ENCODE assay signal across 8 mouse cellular contexts in genomic region chr2:53382348-53382747, GRCm38 (mm10).
DNase-seq lines count a peak whose midpoint lies in the region; ATAC-seq lines count a peak whose summit lies in the region.
"Had no signal": no experiment of that assay in that cellular context is flagged by ENCODE, and none has a peak within 500 bp of the region (broad histone marks: within the 10 kb centered on the region; RNA-seq: fewer than 3 reads in every experiment).

No protein-coding gene starts in this region.

- no peaks in the 10 kb centered on the region for H3K27me3 ChIP-seq in embryonic facial prominence, embryonic 14.5 days (replicated peaks; ENCODE audit: control insufficient read depth, insufficient read depth, low read length)
- peaks cover 3% of the 10 kb centered on the region; the same call in 1 of the 2 replicates for H3K27me3 ChIP-seq in hindbrain, embryonic 13.5 days

- no peak overlapping the region for H3K9ac ChIP-seq in embryonic facial prominence, embryonic 14.5 days (ENCODE audit: low read depth, low read length)
- H3K9ac ChIP-seq in hindbrain, embryonic 13.5 days = no peak overlapping the region

- DNase-seq in left cerebral cortex, postnatal 14 days (ENCODE audit: low spot score in 2 of 2) = peak; percentile 13 to 37
- no peak for DNase-seq in left cerebral cortex, adult 18-20 months (ENCODE audit: low spot score in 2 of 2)
- DNase-seq in embryonic facial prominence, embryonic 14.5 days (ENCODE audit: low spot score) = peak; percentile 53
- DNase-seq in lung, postnatal 4 days = peak; percentile 27 to 43
- no peak for DNase-seq in natural killer cell, adult 2 months (ENCODE audit: low spot score in 2 of 2)
- DNase-seq in cerebellum, adult 18-20 months = no peak
- DNase-seq: thymus, postnatal 36 days had no signal

- WGBS in embryonic facial prominence, embryonic 14.5 days = 12% methylated on average over 1 of the region's 1 CpGs
- 0% methylated on average over 1 of the region's 1 CpGs for WGBS in hindbrain, embryonic 13.5 days

- H3K4me3 ChIP-seq in embryonic facial prominence, embryonic 14.5 days (ENCODE audit: low read depth, low read length) = no peak overlapping the region
- no peak overlapping the region for H3K4me3 ChIP-seq in hindbrain, embryonic 13.5 days

- H3K9me3 ChIP-seq in embryonic facial prominence, embryonic 14.5 days (ENCODE audit: control insufficient read depth, low read length) = no peaks in the 10 kb centered on the region
- no peaks in the 10 kb centered on the region for H3K9me3 ChIP-seq in hindbrain, embryonic 13.5 days

- H3K36me3 ChIP-seq in embryonic facial prominence, embryonic 14.5 days (ENCODE audit: control insufficient read depth, insufficient read depth, low read length) = no peaks in the 10 kb centered on the region
- no peaks in the 10 kb centered on the region for H3K36me3 ChIP-seq in hindbrain, embryonic 13.5 days

- intact Hi-C loops in left cerebral cortex, postnatal 14 days (cut with DNase I) = no loop called here

- no peak overlapping the region for H3K4me2 ChIP-seq in embryonic facial prominence, embryonic 14.5 days (ENCODE audit: low read depth, low read length)
- no peak overlapping the region for H3K4me2 ChIP-seq in hindbrain, embryonic 13.5 days

- no peaks in the 10 kb centered on the region for H3K4me1 ChIP-seq in embryonic facial prominence, embryonic 14.5 days (ENCODE audit: control insufficient read depth, insufficient read depth, low read length)
- peaks cover 14% of the 10 kb centered on the region; the same call in 1 of the 2 replicates for H3K4me1 ChIP-seq in hindbrain, embryonic 13.5 days (replicated peaks)

- H3K27ac ChIP-seq in embryonic facial prominence, embryonic 14.5 days (replicated peaks; ENCODE audit: low read depth, low read length) = no peak overlapping the region
- H3K27ac ChIP-seq in hindbrain, embryonic 13.5 days = no peak overlapping the region

- no peak for ATAC-seq in embryonic facial prominence, embryonic 14.5 days (ENCODE audit: low read depth)
- 0 out of 2 replicates have a peak, but pooled peaks have one; percentile 32 for ATAC-seq in hindbrain, embryonic 13.5 days (ENCODE audit: low FRiP score)

Comparison
In these comparisons a context has a peak if more than half of its experiments do, and no peak if none do; other contexts are left out.
1. DNase-seq: peak in left cerebral cortex, postnatal 14 days (2 of 2), embryonic facial prominence, embryonic 14.5 days (single experiment) and lung, postnatal 4 days (2 of 2); none in left cerebral cortex, adult 18-20 months (0 of 2), natural killer cell, adult 2 months (0 of 2) and cerebellum, adult 18-20 months (0 of 2).